Mouse (Mus musculus) cerebellum, adult 2 months (tissue): Measurements from ENCODE around the gene Fam187b.

ENCODE experiments used
- CTCF ChIP-seq: fragments of 200-500 bp; IDR thresholded peaks from 2 replicates; pipeline ENCODE4 v1.5.1; 2011; ENCODE audit warnings: low read depth, mild to moderate bottlenecking, control low read depth, low read length, moderate library complexity, borderline replicate concordance; ENCODE audit not compliant: insufficient read depth
- POLR2A ChIP-seq: fragments of 200-500 bp; IDR thresholded peaks from 2 replicates; pipeline ENCODE4 v1.6.1; 2011; ENCODE audit warnings: low read length, control low read depth, borderline replicate concordance; ENCODE audit not compliant: insufficient read depth

- TF ChIP-seq CTCF (no peak), POLR2A (no peak)
These were observed 35.3 kb downstream of the Fam187b start for GRCm38 (mm10) chr7:31008889-31009288.
